Mouse (Mus musculus) hindbrain, postnatal 0 days (tissue): ENCODE data around the gene Ybx2. TPM values are rescaled to one million over a fixed set of nuclear protein-coding genes. Genes with fewer than 3 reads are reported as not detected.

Source experiments
- ATAC-seq: fragments of 200-750 bp; cut with Nextera tagmentation; 2 replicates; pipeline ENCODE4 v1.8.0; 2017; ENCODE audit warnings: mild to moderate bottlenecking, moderate TSS enrichment, moderate library complexity
- DNase-seq: peaks from one replicate; pipeline ENCODE4 v3.0.0-alpha.2; 2015; ENCODE audit warnings: low spot score
- H3K27ac ChIP-seq: fragments of 300-500 bp; sonication (generic); 2 replicates; pipeline ENCODE4 v1.5.1; 2014; ENCODE audit warnings: mild to moderate bottlenecking
- H3K27me3 ChIP-seq: fragments of 300-500 bp; sonication (generic); 2 replicates; pipeline ENCODE4 v1.6.1; 2014; ENCODE audit warnings: low read length, mixed read lengths; ENCODE audit not compliant: insufficient read depth
- H3K36me3 ChIP-seq: fragments of 300-500 bp; sonication (generic); 2 replicates; pipeline ENCODE4 v1.6.1; 2014; ENCODE audit warnings: low read length, mixed read lengths; ENCODE audit not compliant: insufficient read depth
- H3K4me1 ChIP-seq: fragments of 300-500 bp; sonication (generic); 2 replicates; pipeline ENCODE4 v1.6.1; 2014; ENCODE audit warnings: antibody characterized with exemption, low read length, mixed read lengths; ENCODE audit not compliant: insufficient read depth
- H3K4me2 ChIP-seq: fragments of 300-500 bp; sonication (generic); 2 replicates; pipeline ENCODE4 v1.6.1; 2014; ENCODE audit warnings: low read depth, mild to moderate bottlenecking, low read length, moderate library complexity, mixed read lengths
- H3K4me3 ChIP-seq: fragments of 300-500 bp; sonication (generic); 2 replicates; pipeline ENCODE4 v1.5.1; 2014; ENCODE audit warnings: low read length
- H3K9ac ChIP-seq: fragments of 300-500 bp; sonication (generic); replicated peaks from 2 replicates; pipeline ENCODE4 v1.6.1; 2014; ENCODE audit warnings: mild to moderate bottlenecking, low read length, moderate library complexity, mixed read lengths
- H3K9me3 ChIP-seq: fragments of 300-500 bp; sonication (generic); 2 replicates; pipeline ENCODE4 v1.6.1; 2016; ENCODE audit warnings: low read length, mixed read lengths
- CTCF ChIP-seq: IDR thresholded peaks from 2 replicates; pipeline ENCODE4 v1.5.1; 2016; ENCODE audit warnings: antibody characterized with exemption, control low read depth, low read depth
- WGBS: fragments of 180-500 bp; shearing (Covaris S2); extraction: QIAGEN DNeasy Blood & Tissue Kit; methylation state at CpG from one replicate; pipeline ENCODE4 v1.1.7; 2014; 5-methylcytosine and 5-hydroxymethylcytosine counted together
- polyA plus RNA-seq: library from polyadenylated mRNA; unstranded; fragments of >200 nt; fragmentation: Nextera tagmentation; extraction: Ambion mirVana; gene quantifications from 2 replicates; pipeline ENCODE4 v1.2.1, GENCODE M21; 2015
- total RNA-seq: library from RNA; depleted of rRNA; stranded (reverse); fragments of >200 nt; gene quantifications from 2 replicates; pipeline ENCODE4 v1.2.3, GENCODE M21; 2014

Gene Ybx2
- total and polyA plus RNA-seq, 2 experiments from 2014 or later = 3.3 to 23.9 TPM

DNA sequence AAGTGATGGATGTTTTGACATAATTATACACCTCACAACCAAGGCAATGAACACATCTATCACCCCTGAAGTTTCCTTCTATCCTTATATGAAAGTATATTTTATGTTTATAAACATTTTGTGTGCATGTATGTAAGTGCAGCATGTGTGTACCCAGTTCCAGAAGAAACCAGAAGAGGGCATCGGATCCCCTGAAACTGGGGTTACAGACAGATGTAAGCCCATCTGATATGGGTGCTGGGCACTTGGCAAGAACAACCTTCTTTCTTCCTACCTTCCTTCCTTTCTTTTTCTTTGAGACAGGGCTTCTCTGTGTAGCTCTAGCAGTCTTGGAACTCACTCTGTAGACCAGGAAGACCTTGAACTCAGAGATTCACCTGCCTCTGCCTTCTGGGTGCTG, 20.6 kb downstream of the Ybx2 start:
- 90% methylated on average over 1 of the region's 1 CpGs for WGBS
- TF ChIP-seq CTCF = peak; percentile 7; the same call in 1 of the 2 replicates

DNA sequence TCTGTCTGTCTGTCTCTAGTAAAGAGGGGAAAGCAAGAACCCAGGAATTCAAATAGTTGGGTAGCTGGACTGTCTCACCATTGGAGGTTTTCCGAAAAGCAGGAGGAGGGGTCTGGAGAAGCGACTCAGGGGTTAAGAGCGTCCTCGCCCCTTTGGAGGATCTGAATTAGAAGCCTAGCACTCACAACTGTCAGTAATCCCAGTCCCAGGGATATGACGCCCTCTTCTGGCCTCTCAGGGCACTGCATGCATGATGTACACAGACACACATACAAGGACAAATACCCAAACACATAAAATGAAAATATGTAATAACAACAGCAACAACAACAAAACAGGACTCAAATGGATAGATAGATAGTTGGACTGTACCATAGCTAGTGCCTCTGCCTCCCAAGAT, 25.0 kb downstream of the Ybx2 start:
- WGBS = 28% methylated on average over 5 of the region's 5 CpGs
- peak; percentile 51 for TF ChIP-seq CTCF
- peaks cover 32% of the 10 kb centered on the region for H3K27me3 ChIP-seq

More for the DNA sequence above, 20.6 kb downstream of the Ybx2 start:
- no peak overlapping the region for H3K27ac ChIP-seq
- H3K36me3 ChIP-seq = no peaks in the 10 kb centered on the region
- no peak overlapping the region for H3K9ac ChIP-seq
- peaks cover 9% of the 10 kb centered on the region; the same call in 1 of the 2 replicates for H3K27me3 ChIP-seq
- ATAC-seq (no peak), DNase-seq (no peak)
- H3K4me1 ChIP-seq = no peaks in the 10 kb centered on the region
- H3K9me3 ChIP-seq = no peaks in the 10 kb centered on the region
- no peak overlapping the region for H3K4me3 ChIP-seq
- no peak overlapping the region for H3K4me2 ChIP-seq

DNA sequence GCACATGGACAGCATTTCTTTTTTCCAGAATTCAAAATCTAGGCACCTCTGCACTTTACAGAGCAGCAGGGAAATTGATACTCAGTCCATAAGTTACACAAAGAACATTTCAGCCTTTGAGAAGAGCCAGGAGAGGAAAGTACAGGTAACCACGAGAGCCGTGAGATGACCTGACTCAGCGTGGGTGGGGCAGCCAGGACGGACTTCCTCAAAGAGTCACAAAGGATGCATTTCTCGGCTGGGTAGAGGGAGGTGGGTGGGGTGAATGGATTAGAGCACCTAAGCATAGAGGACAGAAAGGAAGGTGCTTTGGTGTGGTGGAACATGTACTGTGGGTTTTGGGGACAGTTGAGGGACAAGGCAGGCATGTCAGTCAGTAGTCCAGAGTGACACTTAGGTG, 26.2 kb downstream of the Ybx2 start:
- no peak overlapping the region for H3K27ac ChIP-seq
- no peaks in the 10 kb centered on the region for H3K9me3 ChIP-seq
- H3K4me3 ChIP-seq = no peak overlapping the region
- 51% methylated on average over 5 of the region's 5 CpGs for WGBS
- TF ChIP-seq CTCF = no peak
- no peak for DNase-seq
- no peak for ATAC-seq
- no peaks in the 10 kb centered on the region for H3K36me3 ChIP-seq
- H3K27me3 ChIP-seq = peaks cover 41% of the 10 kb centered on the region
- no peak overlapping the region for H3K9ac ChIP-seq
- H3K4me2 ChIP-seq = no peak overlapping the region
- H3K4me1 ChIP-seq = peaks cover 5% of the 10 kb centered on the region; the same call in 1 of the 2 replicates

More for the DNA sequence above, 25.0 kb downstream of the Ybx2 start:
- Histone ChIP-seq H3K4me2 (no peak overlapping the region), H3K9ac (no peak overlapping the region), H3K36me3 (no peaks in the 10 kb centered on the region), H3K4me1 (no peaks in the 10 kb centered on the region), H3K9me3 (no peaks in the 10 kb centered on the region), H3K27ac (no peak overlapping the region), H3K4me3 (no peak overlapping the region)
- DNase-seq (no peak), ATAC-seq (no peak)

DNA sequence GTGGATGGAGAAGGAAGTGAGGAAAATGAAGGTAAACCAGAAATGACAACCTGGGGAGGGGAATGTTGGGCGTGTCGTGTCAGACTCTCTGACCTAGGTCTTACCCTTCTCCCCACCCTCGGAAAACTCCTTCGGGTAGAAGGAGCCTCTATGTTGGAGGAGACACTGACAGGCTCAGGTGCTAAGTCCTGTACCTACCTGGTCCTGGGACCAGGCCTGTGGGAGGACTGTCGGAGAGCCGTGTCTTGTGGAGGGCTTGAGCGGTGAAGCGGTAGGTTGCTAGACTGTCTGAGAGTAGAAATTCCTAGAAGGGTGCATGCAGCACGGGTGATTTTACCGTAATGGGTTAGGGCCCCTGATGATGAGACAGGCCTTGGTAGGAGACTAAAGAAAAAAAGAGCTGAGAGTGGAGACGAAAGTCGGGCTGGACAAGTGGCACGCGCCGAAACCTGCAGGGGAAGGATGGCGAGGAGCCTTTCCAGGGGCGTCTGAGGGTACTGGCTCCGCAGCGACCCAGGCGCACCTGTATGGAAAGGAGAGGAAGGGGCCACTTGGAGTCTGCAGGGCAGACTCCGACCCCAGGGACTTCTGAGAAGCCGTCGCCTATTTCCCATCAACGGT, 29.2 kb downstream of the Ybx2 start, which contains the start of gene Cldn7:
TSS of gene Cldn7 (plus strand) at position 130 of the 621 bp plus-strand sequence.
- H3K4me2 ChIP-seq = no peak within 1 kb of the TSS
- WGBS = 13% methylated on average over 24 of the region's 24 CpGs
- peaks cover 13% of the 10 kb centered on the region for H3K36me3 ChIP-seq
- no peaks in the 10 kb centered on the region for H3K9me3 ChIP-seq
- H3K27ac ChIP-seq = no peak within 1 kb of the TSS
- H3K4me1 ChIP-seq = peaks cover 6% of the 10 kb centered on the region; the same call in 1 of the 2 replicates
- H3K9ac ChIP-seq = no peak within 1 kb of the TSS
- H3K4me3 ChIP-seq = no peak within 1 kb of the TSS
- peaks cover 45% of the 10 kb centered on the region for H3K27me3 ChIP-seq
- no peak for TF ChIP-seq CTCF
- DNase-seq = no peak
- ATAC-seq = no peak

DNA sequence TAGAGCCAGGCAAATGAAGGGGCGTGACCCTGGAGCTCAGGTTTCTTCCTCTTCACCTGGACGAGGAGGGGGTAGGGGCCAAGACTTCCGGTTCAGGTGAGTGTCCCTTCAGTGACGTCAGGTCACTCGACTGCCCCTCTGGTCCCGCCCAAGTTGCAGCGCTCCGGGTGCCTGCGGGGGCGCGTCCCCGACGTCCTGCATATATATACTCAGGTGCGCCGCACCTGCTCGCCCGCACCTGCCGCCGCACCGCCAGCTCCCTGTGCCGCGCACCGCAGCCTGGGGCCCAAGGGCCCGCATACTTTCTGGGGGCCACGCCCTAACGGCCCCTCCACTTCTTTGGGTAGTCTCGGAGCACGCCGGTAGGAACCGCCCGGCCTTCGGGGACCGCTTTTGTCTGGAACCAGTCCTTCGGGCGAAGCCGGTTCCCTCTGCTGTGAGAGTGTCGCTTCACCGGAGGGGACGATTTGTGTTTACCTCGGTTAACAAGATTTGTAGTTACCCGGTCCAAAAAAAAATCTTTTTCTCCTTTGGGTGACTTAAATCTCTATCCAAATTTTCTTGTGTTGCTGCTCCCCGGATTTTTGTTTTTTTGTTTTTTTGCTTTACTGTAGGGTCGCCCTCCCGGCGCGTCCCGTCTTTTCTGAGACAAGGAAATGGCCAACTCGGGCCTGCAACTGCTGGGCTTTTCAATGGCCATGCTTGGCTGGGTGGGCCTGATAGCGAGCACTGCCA, 29.8 kb downstream of the Ybx2 start:
- no peak overlapping the region for H3K9ac ChIP-seq
- ATAC-seq (no peak), DNase-seq (no peak)
- no peaks in the 10 kb centered on the region for H3K9me3 ChIP-seq
- H3K4me2 ChIP-seq = no peak overlapping the region
- H3K4me3 ChIP-seq = no peak overlapping the region
- H3K36me3 ChIP-seq = peaks cover 19% of the 10 kb centered on the region
- no peak overlapping the region for H3K27ac ChIP-seq
- H3K4me1 ChIP-seq = peaks cover 6% of the 10 kb centered on the region; the same call in 1 of the 2 replicates
- no peak for TF ChIP-seq CTCF
- H3K27me3 ChIP-seq = peaks cover 43% of the 10 kb centered on the region
- 2% methylated on average over 49 of the region's 49 CpGs for WGBS

DNA sequence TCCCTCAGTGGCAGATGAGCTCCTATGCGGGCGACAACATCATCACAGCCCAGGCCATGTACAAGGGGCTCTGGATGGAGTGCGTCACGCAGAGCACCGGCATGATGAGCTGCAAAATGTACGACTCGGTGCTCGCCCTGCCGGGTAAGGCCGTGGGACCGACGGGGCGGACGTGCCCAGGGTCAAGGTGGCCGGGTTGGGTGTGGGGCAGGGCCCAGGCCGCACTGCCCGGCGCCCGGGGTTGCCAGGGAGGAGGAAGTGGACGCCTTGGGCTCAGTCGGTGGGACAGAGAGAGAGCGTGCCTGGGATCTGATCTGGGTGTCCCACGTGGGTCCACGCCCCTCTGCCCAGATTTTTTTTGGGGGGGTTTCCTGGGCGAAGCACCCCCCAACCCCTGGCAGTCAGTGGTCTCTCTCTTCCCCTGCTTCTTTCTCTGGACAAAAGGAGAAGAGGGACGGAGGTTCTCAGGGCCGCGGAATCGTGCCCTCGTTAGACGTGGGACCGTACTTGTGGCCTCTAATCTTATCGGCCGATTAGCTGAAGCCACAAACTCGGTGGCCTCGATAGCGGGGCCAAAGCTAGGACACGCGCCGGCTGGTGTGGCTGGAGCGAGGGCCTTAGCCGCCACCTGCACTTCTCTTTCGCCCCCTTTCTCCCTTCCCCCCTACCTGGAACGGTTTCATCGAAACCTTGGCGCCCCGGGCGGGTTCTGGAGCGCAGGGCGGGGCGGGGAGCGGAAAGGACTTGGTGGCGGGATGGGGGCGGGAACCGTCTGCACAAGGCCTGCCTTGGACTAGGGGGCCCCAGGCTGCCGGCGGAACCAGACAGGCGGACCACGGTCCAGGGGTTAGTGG, 30.6 kb downstream of the Ybx2 start:
- Histone ChIP-seq H3K27ac (no peak overlapping the region), H3K4me2 (peak overlapping the region; percentile 47), H3K4me1 (peaks cover 6% of the 10 kb centered on the region; the same call in 1 of the 2 replicates), H3K36me3 (peaks cover 23% of the 10 kb centered on the region), H3K9ac (no peak overlapping the region; the same call in 1 of the 2 replicates), H3K9me3 (no peaks in the 10 kb centered on the region), H3K27me3 (peaks cover 43% of the 10 kb centered on the region), H3K4me3 (peak overlapping the region; percentile 28)
- ATAC-seq (peak; percentile 43; the same call in 1 of the 2 replicates), DNase-seq (no peak)
- 2% methylated on average over 55 of the region's 59 CpGs for WGBS
- TF ChIP-seq CTCF = no peak
